Mouse (Mus musculus) kidney, embryonic 16.5 days (tissue): ENCODE results near the gene Bmp2k. TPM values are rescaled to one million over a fixed set of nuclear protein-coding genes. Genes with fewer than 3 reads are reported as not detected.
A peak's percentile ranks its signal among the peaks of the same experiment; 100 is the strongest.

ENCODE experiments used
- ATAC-seq: fragments of 200-750 bp; cut with Nextera tagmentation; 2 replicates; pipeline ENCODE4 v1.8.0; 2017; ENCODE audit warnings: moderate TSS enrichment; ENCODE audit not compliant: low FRiP score, low TSS enrichment
- H3K27ac ChIP-seq: fragments of 300-500 bp; sonication (generic); 2 replicates; pipeline ENCODE4 v1.5.1; 2014; ENCODE audit warnings: low read length
- H3K27me3 ChIP-seq: fragments of 300-500 bp; sonication (generic); 2 replicates; pipeline ENCODE4 v1.6.1; 2014; ENCODE audit warnings: low read length, control low read depth, mixed read lengths; ENCODE audit not compliant: insufficient read depth
- H3K36me3 ChIP-seq: fragments of 300-500 bp; sonication (generic); 2 replicates; pipeline ENCODE4 v1.6.1; 2014; ENCODE audit warnings: low read length, control low read depth, mixed read lengths; ENCODE audit not compliant: insufficient read depth
- H3K4me1 ChIP-seq: fragments of 300-500 bp; sonication (generic); 2 replicates; pipeline ENCODE4 v1.6.1; 2014; ENCODE audit warnings: low read length, control low read depth, mixed read lengths; ENCODE audit not compliant: insufficient read depth
- H3K4me2 ChIP-seq: fragments of 300-500 bp; sonication (generic); replicated peaks from 2 replicates; pipeline ENCODE4 v1.6.1; 2014; ENCODE audit warnings: low read depth, low read length
- H3K4me3 ChIP-seq: fragments of 300-500 bp; sonication (generic); 2 replicates; pipeline ENCODE4 v1.5.1; 2014; ENCODE audit warnings: mild to moderate bottlenecking, low read length
- H3K9ac ChIP-seq: fragments of 300-500 bp; sonication (generic); replicated peaks from 2 replicates; pipeline ENCODE4 v1.6.1; 2014; ENCODE audit warnings: low read length
- H3K9me3 ChIP-seq: fragments of 300-500 bp; sonication (generic); 2 replicates; pipeline ENCODE4 v1.6.1; 2016; ENCODE audit warnings: low read length, control low read depth
- WGBS: fragments of 180-500 bp; shearing (Covaris S2); extraction: QIAGEN DNeasy Blood & Tissue Kit; methylation state at CpG from one replicate; pipeline ENCODE4 v1.1.7; 2014; 5-methylcytosine and 5-hydroxymethylcytosine counted together
- polyA plus RNA-seq: library from polyadenylated mRNA; unstranded; fragments of >200 nt; fragmentation: Nextera tagmentation; extraction: Ambion mirVana; gene quantifications from 2 replicates; pipeline ENCODE4 v1.2.1, GENCODE M21; 2015

The Bmp2k gene
- polyA plus RNA-seq, 1 experiment from 2014 or later: 7.7 TPM

DNA sequence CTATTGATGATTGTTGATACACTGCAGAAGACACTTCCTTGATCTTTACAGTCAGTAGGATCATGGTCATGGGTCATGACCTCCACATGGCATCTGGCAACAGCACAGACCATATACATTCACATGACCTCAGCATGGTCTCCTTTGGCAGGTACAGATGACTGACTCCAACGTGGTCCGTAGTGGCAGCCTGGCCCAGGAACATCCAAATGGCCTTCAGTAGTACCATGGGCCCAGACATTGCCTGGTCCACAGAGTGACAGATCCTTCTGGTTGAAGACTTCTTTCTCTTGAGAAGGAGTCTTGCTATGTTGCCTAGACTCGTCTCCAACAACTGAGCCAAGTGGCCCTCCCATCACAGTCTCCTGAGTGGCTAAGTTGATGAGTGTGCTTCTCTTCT, 10.6 kb upstream of the Bmp2k start:
- WGBS: 94% methylated on average over 3 of the region's 3 CpGs
- H3K27me3 ChIP-seq: no peaks in the 10 kb centered on the region
- no peak overlapping the region for H3K27ac ChIP-seq
- no peak overlapping the region for H3K9ac ChIP-seq
- H3K4me1 ChIP-seq: peaks cover 13% of the 10 kb centered on the region
- H3K4me2 ChIP-seq: no peak overlapping the region
- no peak for ATAC-seq
- H3K9me3 ChIP-seq: no peaks in the 10 kb centered on the region
- no peaks in the 10 kb centered on the region for H3K36me3 ChIP-seq
- H3K4me3 ChIP-seq: no peak overlapping the region

DNA sequence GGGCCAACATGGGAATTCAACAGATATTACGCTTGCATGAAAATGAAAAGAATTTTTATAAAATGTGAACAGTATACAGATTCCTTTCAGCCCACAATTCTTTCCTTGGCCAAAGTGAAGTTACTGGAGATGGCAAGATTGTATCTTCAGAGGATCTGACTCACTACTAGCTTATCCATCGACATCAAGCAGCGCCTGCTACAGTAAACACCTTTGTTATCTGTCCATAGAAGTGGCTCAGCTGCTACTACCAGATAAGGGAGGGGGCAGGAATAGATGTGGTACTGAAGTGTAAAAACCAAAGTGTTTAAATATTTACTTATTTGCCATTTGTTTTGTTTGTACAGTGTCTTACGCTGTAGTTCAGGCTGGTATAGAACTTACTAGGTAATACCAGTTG, 8.6 kb upstream of the Bmp2k start:
- H3K27me3 ChIP-seq: no peaks in the 10 kb centered on the region
- H3K36me3 ChIP-seq: no peaks in the 10 kb centered on the region
- H3K4me2 ChIP-seq: no peak overlapping the region
- no peak overlapping the region for H3K4me3 ChIP-seq
- 88% methylated on average over 4 of the region's 4 CpGs for WGBS
- H3K27ac ChIP-seq: no peak overlapping the region
- no peak for ATAC-seq
- H3K9ac ChIP-seq: no peak overlapping the region
- no peaks in the 10 kb centered on the region for H3K9me3 ChIP-seq
- peaks cover 4% of the 10 kb centered on the region; the same call in 1 of the 2 replicates for H3K4me1 ChIP-seq

DNA sequence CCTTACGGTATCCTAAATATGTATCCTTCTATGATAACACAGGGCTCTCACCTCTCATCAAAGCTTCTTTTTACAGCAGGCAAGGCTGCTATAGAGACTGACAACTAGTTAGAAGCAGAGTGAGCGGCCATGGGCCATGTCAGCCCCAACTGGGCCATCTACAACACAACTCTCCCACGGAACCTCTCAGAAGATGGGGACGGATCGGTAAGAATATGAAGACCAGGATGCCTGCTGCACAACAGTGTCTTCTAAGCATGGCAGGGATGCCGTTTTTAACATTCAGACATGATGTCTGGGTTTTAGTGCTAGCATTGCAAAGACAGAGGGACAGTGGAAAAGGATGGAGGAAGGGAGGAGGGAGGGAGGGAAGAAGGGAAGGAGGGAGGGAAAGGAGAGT, 6.3 kb upstream of the Bmp2k start:
- H3K4me1 ChIP-seq: peaks cover 7% of the 10 kb centered on the region
- H3K4me3 ChIP-seq: no peak overlapping the region
- 91% methylated on average over 6 of the region's 6 CpGs for WGBS
- no peak for ATAC-seq
- no peaks in the 10 kb centered on the region for H3K27me3 ChIP-seq
- H3K27ac ChIP-seq: no peak overlapping the region
- no peaks in the 10 kb centered on the region for H3K36me3 ChIP-seq
- no peak overlapping the region for H3K4me2 ChIP-seq
- no peaks in the 10 kb centered on the region for H3K9me3 ChIP-seq
- no peak overlapping the region for H3K9ac ChIP-seq

DNA sequence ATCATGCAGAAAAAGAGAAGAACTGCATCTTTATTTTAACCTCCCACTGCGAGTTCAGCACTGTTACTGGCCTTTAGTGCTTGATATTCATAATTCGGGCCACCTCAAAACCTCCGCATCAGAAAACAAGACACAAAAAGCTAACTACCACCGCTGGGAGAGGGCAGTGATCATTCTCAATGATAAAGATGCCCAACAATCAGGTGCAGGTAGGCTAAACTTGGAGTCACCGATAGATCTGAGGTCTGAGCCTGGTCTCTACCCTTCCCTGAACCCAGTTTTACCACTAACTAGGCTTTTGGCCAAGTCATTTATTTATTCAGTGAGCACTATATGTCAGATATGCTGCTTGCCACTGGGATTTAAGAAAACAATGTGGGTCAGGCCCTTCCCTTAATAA, 4.8 kb upstream of the Bmp2k start:
- Histone ChIP-seq H3K4me2 (no peak overlapping the region), H3K9ac (no peak overlapping the region), H3K4me3 (no peak overlapping the region), H3K27me3 (no peaks in the 10 kb centered on the region), H3K27ac (no peak overlapping the region), H3K4me1 (peaks cover 16% of the 10 kb centered on the region), H3K9me3 (no peaks in the 10 kb centered on the region), H3K36me3 (no peaks in the 10 kb centered on the region)
- no peak for ATAC-seq
- 92% methylated on average over 5 of the region's 5 CpGs for WGBS

DNA sequence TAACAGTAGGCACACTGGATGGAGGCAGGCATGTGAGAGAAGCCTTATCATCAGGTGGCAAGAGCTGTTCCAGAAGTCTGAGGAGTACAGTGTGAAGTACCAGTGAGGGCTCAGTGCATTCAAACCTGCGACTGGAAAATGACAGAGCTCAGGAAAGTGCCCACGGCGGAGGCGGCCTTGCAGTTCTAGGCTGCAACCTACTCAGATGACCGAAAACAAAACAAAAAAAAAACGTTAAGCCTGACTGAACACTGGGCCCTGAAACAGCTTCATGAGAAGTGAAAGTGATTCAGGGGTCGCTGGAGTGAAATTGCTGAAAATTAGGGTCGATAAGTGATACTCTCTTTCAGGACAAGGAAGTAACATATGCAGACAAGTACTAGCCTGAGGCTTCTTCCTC, 4.4 kb upstream of the Bmp2k start:
- H3K4me1 ChIP-seq: peaks cover 16% of the 10 kb centered on the region
- no peak overlapping the region for H3K4me2 ChIP-seq
- H3K27ac ChIP-seq: 0 out of 2 replicates have a peak overlapping the region, but pooled peaks have one; percentile 1
- no peaks in the 10 kb centered on the region for H3K36me3 ChIP-seq
- H3K9me3 ChIP-seq: no peaks in the 10 kb centered on the region
- ATAC-seq: no peak
- no peak overlapping the region for H3K9ac ChIP-seq
- H3K27me3 ChIP-seq: no peaks in the 10 kb centered on the region
- 27% methylated on average over 8 of the region's 8 CpGs for WGBS
- H3K4me3 ChIP-seq: no peak overlapping the region

DNA sequence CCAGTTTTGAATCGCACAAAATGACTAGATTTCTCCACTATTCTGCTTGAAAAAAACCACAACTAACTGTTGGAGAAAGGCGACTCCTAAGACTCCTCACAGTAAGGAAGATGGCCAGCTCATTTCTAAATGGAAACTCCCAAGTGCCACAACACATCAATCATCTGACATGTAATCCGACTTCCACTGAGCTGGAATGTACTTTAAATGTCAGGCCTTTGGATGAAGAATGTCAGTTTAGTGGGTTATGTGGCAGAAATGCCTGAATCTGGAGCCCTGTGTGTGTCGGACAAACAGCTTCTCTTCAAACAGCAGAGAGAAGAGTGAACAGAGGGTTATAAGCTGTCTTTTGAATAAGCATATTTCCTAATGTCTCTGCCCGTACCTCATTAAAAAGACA, 1.7 kb upstream of the Bmp2k start:
- Histone ChIP-seq H3K4me2 (no peak overlapping the region), H3K4me1 (peaks cover 24% of the 10 kb centered on the region), H3K4me3 (no peak overlapping the region), H3K36me3 (no peaks in the 10 kb centered on the region), H3K9ac (no peak overlapping the region), H3K27ac (no peak overlapping the region), H3K27me3 (no peaks in the 10 kb centered on the region), H3K9me3 (no peaks in the 10 kb centered on the region)
- no peak for ATAC-seq
- WGBS: 48% methylated on average over 5 of the region's 5 CpGs

DNA sequence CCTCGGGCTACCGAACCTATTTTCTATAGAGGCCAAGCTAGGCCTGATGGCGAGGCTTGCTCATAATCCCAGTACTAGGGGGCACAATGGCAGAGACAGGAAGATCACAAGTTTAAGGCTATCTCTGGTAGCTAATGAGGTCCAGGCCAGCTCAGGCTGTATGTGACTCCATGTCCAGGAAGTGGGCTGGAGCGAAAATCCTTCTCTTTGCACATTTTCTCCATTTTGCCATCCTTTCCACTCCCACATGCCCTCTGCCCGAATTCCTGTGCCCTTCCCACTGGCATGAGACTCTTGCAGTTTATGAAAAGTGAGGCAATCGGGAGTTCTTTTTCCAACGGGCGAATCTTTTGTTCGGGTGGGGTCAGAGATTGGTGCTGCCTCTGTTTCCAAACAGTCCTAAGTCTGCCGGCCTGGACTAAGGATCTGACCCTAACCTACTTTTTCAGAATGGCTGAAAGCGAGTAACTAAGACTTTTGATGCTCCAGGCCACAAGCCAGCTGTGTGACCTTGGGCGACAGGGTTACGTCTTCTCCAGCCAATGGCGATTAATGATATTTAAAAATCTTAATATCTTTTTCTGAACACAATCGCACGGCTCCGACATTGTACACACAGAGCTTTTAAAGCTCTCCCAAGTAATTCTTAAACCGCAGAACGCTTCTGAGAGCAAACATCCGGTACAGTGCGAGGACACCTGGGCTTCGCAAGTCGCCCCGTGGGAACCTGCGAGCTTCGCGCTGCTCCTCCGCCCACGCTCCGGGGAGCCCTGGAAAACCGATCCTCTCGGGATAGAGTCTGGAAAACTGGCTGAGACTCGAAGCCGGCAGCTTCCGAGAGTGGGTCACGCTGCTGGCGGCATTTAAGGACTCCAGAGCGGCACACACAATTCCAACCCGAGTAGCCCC, 834 bp upstream of the Bmp2k start:
- Histone ChIP-seq H3K4me3 (peak overlapping the region; percentile 85), H3K9ac (peak overlapping the region; percentile 89), H3K4me1 (peaks cover 33% of the 10 kb centered on the region), H3K9me3 (no peaks in the 10 kb centered on the region), H3K27ac (peak overlapping the region; percentile 95), H3K4me2 (peak overlapping the region; percentile 91), H3K36me3 (no peaks in the 10 kb centered on the region), H3K27me3 (no peaks in the 10 kb centered on the region)
- WGBS: 16% methylated on average over 39 of the region's 39 CpGs
- peak; percentile 39; the same call in 1 of the 2 replicates for ATAC-seq

DNA sequence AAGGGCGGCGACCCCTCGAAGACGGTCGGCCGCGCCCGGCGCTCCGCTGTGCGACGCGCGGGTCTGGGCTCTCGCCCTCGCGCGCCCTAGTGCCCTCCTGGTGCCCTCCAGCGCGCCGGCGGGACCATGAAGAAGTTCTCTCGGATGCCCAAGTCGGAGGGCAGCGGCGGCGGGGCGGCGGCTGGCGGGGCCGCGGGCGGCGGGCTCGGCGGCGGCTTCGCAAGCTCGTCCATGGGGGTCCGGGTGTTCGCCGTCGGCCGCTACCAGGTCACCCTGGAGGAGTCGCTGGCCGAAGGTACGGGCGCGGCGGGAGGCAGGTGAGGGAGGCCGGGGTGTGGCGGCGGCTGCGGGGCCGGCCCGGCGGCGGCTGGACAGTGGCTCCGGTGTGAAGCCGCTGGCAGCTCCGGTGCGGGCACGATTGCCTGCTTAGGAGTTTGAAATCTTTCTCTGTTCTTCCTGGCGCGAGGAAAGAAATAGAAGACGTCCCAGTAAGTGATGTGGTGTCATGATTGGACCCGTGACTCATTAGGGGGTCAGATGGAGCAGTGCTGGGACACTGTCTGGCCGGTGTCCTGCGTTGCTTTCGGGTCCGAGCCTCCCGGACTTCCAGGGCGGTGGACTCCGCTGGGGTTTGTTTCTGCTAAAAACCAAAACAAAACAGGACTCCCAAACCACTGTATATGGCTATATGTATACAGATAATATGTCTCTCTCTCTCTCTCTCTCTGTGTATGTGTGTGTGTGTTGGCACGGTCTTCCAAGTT, 495 bp downstream of the Bmp2k start:
- no peaks in the 10 kb centered on the region for H3K9me3 ChIP-seq
- no peaks in the 10 kb centered on the region for H3K27me3 ChIP-seq
- peaks cover 36% of the 10 kb centered on the region for H3K4me1 ChIP-seq
- peak overlapping the region; percentile 91 for H3K4me2 ChIP-seq
- ATAC-seq: peak; percentile 44
- no peaks in the 10 kb centered on the region for H3K36me3 ChIP-seq
- H3K9ac ChIP-seq: peak overlapping the region; percentile 89
- WGBS: 0% methylated on average over 33 of the region's 75 CpGs
- peak overlapping the region; percentile 95 for H3K27ac ChIP-seq
- H3K4me3 ChIP-seq: peak overlapping the region; percentile 85

DNA sequence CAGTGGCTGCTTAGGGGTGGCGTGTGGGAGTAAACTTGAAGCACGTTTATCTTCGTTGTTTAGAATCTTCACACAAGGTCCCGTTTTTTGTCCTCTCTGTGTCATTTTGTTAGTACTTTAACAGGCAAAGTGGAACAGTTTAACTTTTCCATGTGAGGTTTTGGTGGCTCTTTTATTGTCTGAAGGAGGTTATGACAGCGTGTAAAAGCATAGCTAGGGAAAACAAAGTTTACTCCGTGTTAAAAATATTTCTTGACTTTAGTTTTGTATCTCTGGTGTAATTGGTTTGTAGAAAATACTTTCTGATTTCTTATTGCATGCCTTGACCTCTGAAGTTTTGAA, 1.0 kb downstream of the Bmp2k start:
- H3K27ac ChIP-seq: peak overlapping the region; percentile 95

DNA sequence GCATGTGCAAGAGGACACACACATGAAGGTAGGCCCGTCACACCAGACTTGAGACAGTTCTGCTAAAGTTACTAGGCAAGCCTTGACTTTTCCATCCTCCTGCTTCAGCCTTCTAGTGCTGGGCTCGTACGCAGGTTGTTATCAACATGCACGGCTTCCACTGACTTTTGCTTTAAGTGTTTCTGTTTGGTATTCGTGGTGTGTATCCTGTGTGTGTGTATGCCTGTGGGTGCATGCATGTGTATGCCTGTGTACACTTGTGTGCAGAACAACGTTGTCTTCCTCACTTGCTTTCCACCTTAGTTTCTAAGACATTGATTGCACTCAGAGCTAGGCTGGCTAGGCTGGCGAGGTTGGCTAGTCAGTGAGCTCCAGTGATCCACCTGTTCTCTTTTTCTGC, 2.1 kb downstream of the Bmp2k start:
- no peak for ATAC-seq
- Histone ChIP-seq H3K4me1 (peaks cover 41% of the 10 kb centered on the region), H3K4me2 (peak overlapping the region; percentile 91), H3K27ac (no peak overlapping the region), H3K27me3 (no peaks in the 10 kb centered on the region), H3K4me3 (no peak overlapping the region), H3K9ac (no peak overlapping the region), H3K36me3 (no peaks in the 10 kb centered on the region), H3K9me3 (no peaks in the 10 kb centered on the region)
- WGBS: 87% methylated on average over 7 of the region's 7 CpGs

More for the DNA sequence above, 1.0 kb downstream of the Bmp2k start:
- Histone ChIP-seq H3K9me3 (no peaks in the 10 kb centered on the region), H3K4me1 (peaks cover 37% of the 10 kb centered on the region), H3K9ac (peak overlapping the region; percentile 89), H3K4me2 (peak overlapping the region; percentile 91), H3K36me3 (no peaks in the 10 kb centered on the region), H3K27me3 (no peaks in the 10 kb centered on the region), H3K4me3 (peak overlapping the region; percentile 85)
- ATAC-seq: no peak
- 2% methylated on average over 6 of the region's 6 CpGs for WGBS
